Mouse (Mus musculus): ENCODE measurements around the gene Txnrd2.

- TF ChIP-seq CTCF (conservative IDR thresholded peaks at IDR 0.05; ENCODE audit: low read length) (no peak), NANOG (IDR thresholded peaks at IDR 0.05; ENCODE audit: borderline replicate concordance, low read length) (no peak), POU5F1 (IDR thresholded peaks at IDR 0.05; ENCODE audit: borderline replicate concordance, low read length) (no peak)
These were observed 46.8 kb downstream of the Txnrd2 start for GRCm38 (mm10) chr16:18472976-18473375.
